Mouse (Mus musculus) heart, postnatal 14 days (tissue): ENCODE measurements around the gene Spint5. TPM values are rescaled to one million over a fixed set of nuclear protein-coding genes. Genes with fewer than 3 reads are reported as not detected.
A peak's percentile ranks its signal among the peaks of the same experiment; 100 is the strongest.

Source experiments
- DNase-seq, 2 experiments: peaks; one replicate each; pipeline ENCODE4 v3.0.0; 2021 to 2022
- intact Hi-C: fragments of 180-260 bp; cut with DNase I; formaldehyde crosslinking; loops from one replicate; pipeline ENCODE4 v1.15.1; 2025
- total RNA-seq, 2 experiments: library from RNA; stranded (reverse); gene quantifications; 2 replicates each; pipeline ENCODE4 v1.2.3; 2021

Gene Spint5
- total RNA-seq, 2 experiments from 2014 or later, result not detected

DNA sequence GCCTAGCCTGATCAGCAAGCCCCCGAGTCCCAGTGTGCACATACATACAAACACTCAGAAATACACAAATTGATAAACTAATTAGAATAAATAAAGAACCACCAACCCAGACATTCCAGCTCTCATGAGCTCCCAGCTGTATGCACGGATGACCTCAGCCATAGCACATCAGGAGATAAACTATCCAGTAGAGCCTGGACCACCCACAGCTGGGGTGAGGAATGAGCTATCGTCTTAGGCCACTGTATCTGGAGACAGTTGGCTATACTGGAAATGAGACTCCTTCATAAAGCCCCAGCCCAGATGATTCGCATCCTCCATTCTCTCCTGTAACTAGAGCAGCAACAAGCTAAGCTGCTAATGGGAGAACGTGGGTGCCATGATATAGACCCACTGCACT is 19.7 kb downstream of the Spint5 start:
- intact Hi-C loops, result no loop called here
- no peak for DNase-seq

DNA sequence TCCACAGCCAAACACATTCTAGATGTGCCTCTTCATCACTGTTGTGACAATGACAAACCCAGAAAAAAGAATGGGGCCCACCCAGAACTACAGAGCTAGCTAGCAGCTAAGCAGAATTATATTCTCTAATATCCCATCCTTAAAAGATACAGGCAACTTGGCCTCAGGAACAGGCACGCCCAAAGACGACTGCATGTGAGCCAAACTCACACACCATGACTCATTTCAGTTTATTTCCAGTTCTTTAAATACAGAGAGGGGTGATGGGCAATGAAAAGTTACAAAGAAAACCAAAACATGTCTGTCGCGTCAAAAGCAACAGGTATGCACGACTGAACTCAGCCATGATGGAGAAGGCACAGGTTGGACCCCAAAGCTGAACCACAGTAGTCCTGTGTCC is 20.3 kb downstream of the Spint5 start:
- intact Hi-C loops, result no loop called here
- no peak for DNase-seq

DNA sequence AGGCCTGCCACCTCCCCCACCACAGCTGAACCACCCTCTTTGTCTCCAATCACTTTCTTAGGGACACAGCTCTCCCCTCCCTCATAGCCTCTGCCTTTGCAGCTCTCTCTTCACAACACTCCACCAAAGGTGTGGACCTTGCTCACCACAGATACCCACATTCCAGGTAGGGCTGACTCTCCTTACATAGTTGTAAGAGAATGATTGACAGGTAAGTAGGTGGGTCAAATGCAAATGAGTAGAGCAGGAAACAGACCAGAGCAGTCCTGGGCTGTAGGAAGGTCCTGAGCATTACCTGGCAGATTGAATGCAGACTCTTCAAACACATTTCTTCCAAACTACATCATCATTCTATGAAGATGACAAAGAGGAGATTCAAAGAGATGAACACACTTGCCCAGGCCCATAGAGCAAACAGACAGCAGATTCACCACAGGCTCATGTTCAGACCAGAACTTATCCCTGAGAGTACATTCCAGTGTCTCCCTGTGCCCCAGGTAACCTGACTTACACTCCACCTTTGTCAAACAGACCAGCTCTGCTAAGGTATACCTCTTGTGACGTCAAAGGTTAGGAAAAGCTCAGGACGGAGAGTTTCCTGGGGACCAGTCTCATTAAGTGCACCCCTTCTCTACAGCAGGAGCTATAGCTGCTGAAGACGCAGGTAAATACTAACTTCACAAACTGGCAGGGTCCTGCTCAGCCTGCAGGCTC is 22.4 kb downstream of the Spint5 start:
- no peak for DNase-seq
- intact Hi-C loops, result no loop called here

DNA sequence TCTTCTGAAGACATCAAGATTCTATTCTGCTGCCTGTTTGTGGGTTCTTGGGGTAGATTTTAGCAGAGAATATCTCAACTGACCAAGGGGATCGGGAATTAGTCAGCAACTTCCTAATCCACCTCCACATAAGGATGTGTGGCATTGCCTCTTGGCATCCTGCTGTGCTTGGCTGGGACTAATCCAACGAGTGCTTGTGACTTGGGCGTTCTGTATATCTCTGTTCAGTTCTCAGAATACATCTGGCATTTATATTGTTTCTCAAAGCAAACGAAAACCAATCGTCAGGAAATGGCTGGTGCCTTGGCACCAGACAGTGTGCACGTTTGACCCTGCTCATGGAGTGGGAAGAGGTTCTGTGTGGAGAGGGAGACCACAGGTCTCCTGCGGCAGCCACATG is 24.8 kb downstream of the Spint5 start:
- intact Hi-C loops, result no loop called here
- DNase-seq, result no peak

DNA sequence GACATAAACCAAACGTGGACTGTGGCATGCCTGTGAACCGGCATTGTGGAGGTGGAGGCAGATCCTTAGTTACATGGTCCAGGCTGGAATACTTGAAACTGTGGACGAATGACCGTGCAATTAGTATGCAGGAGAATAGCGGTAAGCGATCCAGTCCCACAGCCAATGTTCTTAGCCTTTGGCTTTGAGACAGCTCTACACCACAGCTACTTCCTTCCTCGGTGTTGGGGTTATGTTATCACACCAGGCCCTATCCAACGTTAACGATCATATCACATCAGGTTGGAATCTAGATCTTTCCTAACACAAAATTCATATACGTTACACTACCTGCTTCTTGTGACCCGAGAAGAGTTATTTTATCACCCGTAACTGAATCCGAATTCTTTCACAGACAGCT is 29.9 kb downstream of the Spint5 start:
- intact Hi-C loops, result loop anchor here (5.0 kb wide), 1 partner anchor 42 kb away; the partner anchor contains the start of gene Snx21
- DNase-seq, result no peak

DNA sequence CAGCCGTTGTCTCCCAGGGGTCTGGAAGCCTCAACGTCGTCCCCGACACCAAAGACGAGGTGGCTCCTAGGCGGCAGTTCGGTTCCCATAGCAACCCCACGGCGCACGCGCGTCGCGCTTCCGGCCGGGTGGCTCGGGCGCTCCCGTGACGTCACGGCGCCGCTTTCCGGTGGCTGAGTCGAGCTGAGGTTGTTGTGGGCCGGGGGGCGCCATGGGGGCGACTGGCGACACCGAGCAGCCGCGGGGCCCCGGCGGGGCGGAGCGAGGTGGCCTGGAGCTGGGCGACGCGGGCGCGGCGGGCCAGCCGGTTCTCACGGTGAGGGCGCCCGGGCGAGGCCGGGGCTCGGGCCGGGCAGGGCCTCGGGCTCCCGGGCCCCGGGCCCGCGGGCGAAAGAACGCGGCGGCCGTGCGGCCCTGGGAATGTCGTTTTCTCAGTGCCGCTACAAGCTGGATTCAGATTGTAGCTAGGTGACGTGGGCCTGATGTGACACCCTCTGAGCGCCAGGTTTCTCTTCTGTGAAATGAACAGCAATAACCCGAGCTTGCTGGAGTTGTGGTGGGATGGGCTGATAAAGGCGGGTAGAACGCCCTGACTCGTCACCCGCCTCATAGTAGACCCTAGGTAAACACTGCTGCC is 30.9 kb downstream of the Spint5 start, which contains the start of the genes Wfdc3 and Dnttip1:
Wfdc3 (minus strand) TSS at position 89 of the 637 bp plus-strand sequence.
Dnttip1 (plus strand) TSS at position 141 of the 637 bp plus-strand sequence.
- intact Hi-C loops, result loop anchor here (5.0 kb wide), 1 partner anchor 41 kb away; the partner anchor contains the start of gene Snx21
- DNase-seq, result peak; percentile 96 to 97

DNA sequence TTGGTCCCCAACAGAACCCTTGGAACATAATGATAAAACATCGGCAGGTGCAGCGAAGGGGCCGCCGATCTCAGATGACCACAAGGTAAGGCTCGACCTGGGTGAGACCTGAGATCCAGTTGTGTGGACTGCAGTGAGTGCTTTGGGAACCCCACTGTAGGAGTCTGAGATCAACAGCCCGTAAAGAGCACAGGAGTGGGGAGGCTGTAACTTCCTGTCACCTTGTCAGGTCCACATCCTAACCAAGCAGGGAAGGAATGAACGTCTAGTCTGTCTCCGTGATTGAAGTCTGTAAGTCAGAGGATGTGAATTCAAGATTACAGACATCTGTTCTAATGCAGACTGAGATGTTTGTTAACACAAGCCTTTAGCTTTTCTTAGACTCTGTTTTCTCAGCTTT is 31.6 kb downstream of the Spint5 start:
- intact Hi-C loops, result loop anchor here (5.0 kb wide), 1 partner anchor 41 kb away; the partner anchor contains the start of gene Snx21
- no peak for DNase-seq

DNA sequence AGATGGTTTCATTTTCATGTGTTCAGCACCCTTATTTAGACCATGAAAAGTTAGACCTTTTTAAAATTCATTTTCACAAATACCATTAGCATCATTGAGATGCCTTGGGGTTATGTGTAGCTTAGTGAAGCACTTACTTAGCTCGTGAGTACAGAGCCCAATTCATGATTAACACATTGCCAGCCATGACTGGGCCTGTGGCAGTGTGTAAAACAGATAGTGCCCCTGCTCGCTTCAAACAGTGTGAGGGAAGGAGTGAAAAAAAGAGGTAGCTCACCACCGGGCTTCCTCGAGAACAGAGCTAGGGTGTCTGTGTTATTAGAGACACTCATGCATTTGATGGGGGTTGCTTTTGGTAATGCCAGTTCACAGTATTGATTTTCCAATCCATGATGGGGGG is 33.1 kb downstream of the Spint5 start:
- DNase-seq, result no peak
- intact Hi-C loops, result loop anchor here (5.0 kb wide), 1 partner anchor 39 kb away; the partner anchor contains the start of gene Snx21

DNA sequence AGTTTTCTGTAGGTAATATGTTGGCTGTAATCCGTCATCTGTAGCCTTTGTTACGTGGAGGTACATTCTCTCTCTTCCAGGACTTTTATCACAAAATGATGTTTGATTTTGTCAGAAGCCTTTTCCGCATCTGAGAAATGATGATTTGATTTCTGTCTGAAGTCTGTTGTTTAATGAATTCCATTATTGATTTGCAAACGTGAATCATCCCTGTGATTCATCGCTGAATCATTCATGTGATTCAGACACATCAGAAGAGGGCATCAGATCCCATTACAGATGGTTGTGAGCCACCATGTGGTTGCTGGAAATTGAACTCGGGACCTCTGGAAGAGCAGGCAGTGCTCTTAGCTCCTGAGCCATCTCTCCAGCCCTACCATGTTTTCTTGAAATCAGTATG is 33.9 kb downstream of the Spint5 start:
- intact Hi-C loops, result loop anchor here (5.0 kb wide), 1 partner anchor 38 kb away; the partner anchor contains the start of gene Snx21
- no peak for DNase-seq

DNA sequence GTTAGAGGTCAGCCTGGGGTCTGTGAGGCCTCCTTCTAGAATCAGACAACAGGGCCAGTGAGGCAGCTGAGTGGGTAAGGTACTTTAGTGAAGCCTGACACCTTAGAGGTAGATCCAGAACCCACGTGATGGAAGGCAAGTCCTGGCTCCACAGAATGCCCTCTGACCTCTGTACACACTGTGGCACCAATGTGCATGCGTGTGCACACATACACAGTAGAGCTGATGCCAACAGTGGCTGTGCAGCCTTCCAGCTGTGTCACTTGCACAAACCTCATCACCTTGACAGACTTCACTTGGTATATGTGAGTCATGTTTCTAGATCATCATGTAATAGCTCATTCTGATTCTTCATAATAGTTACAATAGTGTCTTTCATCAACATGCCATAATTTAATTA is 37.3 kb downstream of the Spint5 start:
- DNase-seq, result no peak
- intact Hi-C loops, result no loop called here

DNA sequence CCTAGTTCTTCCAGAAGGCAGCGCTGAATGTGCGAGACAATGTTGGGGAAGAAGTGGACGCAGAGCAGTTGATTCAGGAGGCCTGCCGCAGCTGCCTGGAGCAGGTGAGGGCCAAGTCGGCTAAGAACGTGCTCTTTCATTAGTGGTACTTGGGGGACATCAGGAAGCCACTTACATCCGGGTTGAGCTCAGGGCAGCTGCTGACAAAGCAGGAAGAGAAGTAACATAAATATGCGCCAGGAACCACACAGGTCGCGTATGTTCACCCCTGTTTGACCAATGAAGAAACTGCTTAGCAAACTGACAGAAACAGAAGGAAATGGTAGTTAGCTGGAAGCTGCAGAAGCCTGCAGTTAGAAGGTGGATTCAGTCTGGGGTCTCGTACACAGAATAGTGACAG is 39.0 kb downstream of the Spint5 start:
- intact Hi-C loops, result no loop called here
- DNase-seq, result no peak

DNA sequence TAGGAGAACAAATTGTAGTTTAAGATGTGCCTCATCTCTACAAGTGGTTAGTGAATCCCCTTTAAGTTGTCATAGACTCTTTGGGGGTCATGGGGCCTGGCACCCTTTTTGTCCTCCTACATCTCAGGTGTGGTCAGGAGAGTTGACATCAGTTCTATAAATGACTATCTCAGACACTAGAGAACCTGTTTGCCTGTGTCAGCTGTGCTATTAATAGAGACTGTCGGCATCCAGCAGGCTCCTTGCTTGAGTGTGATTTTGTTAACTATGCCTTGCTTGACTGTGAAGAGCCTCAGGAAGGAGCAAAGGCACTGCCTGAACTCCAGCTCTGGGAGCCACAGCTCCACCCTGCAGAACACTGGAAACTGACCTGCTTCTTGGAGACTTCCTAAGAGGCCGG is 39.7 kb downstream of the Spint5 start:
- intact Hi-C loops, result no loop called here
- DNase-seq, result no peak

DNA sequence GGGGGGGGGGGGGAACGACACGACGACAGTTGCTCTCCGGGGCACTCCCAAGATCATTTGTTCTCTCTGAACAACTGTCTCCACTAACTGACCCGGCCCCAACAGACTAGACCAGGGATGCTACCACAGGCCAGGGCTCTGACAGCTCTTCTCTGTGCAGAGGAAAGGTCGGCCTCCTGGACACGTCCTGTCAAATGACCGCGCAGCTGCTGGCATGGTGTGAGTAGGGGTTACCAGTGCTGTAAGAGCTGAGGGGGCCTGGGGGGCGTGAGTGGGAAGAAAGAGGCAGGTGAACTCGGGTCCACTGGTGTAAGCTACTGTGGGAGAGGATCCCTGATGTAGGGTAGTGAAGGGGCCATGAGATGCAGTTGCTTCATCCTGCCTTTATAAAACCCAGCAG is 42.7 kb downstream of the Spint5 start:
- intact Hi-C loops, result no loop called here
- no peak for DNase-seq

DNA sequence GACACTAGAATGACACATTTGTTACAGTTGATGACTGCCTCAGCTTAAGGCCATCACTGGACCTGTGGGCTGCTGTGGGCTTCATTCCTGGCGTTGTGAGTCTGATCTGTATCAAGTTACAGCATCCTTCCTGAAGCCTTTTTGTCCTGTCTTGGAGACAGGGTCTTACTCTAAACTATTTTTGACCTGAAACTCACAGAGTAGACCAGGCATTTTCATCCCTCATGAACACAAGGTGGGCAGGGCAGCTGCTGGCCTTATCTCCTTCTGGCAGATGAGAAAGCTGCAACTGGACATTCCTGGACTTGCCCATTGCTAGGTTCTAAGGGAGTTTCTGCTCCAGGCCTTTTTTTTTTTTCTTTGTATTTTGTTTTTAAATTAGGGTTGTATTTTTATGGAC is 43.6 kb downstream of the Spint5 start:
- DNase-seq, result no peak
- intact Hi-C loops, result no loop called here

DNA sequence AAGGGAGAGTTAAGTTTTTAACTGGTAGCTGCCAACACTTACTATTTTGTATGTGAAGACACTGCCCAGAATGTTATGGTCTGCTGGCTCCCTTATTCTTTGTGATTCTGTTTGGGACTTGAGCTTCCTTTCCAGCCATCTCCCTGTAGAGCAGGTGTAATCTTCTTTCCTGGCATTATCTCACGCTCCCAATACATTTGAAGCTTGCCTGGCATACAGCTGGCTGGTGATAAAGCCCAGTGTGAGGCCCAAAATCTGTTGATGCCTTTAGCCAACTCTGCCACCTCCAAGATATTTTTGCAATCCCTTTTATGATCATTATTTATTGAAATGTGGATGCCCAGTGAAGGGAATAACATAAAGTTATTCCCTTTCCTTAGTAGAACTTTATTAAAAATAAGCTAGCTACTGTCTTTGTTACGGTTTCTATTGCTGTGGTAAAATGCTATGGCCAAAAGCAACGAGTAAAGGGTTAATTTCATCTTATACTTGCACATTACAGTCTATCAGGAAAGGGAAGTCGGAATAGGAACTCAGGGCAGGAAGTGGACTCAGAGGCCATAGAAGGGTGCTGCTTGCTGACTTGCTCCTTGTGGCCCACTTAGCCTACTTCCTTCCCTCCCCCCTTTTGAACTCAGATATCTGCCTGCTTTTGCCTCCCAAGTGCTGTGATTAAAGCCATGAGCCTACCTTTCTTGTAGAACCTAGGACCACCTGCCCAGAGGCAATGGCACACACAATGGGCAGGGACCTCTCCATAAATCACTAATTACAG is 45.1 kb downstream of the Spint5 start:
- DNase-seq, result no peak
- intact Hi-C loops, result no loop called here

DNA sequence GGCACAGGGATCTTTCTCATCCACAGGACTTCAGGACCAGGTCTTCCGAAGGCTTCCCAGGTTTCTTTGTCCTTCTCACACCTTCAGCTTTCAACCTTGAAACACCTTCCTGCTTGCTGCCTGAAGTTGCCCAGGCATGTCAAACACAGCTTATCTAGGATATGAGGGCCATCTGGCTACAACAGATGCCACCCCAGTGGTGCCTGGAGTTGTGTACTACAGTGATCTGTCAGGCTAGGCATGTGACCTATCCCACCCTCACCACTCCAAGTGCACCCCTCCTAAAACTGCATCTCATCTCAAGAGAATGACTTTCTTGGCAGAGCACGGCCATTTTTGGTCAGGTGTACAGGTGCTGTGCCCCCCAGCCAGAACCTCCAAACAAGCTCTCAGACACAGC is 46.4 kb downstream of the Spint5 start:
- intact Hi-C loops, result no loop called here
- no peak for DNase-seq

DNA sequence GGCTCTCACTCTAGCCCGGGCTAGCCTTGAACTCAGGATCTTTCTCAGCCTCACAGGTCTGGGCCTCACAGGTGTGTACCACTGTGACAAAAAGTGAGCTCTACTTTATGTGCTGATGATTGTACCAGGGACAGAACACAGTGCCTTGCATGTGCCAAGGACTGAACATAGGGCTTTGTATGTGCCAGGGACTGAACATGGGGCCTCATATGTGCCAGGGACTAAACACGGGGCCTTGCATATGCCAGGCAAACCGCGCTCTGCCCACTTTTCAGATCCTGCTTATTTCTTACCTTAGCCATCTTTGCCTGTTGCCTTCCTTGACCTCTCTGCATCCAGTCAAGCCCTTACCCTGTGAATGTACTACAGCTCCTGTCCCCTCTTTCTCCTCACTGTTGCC is 46.9 kb downstream of the Spint5 start:
- intact Hi-C loops, result no loop called here
- DNase-seq, result no peak

DNA sequence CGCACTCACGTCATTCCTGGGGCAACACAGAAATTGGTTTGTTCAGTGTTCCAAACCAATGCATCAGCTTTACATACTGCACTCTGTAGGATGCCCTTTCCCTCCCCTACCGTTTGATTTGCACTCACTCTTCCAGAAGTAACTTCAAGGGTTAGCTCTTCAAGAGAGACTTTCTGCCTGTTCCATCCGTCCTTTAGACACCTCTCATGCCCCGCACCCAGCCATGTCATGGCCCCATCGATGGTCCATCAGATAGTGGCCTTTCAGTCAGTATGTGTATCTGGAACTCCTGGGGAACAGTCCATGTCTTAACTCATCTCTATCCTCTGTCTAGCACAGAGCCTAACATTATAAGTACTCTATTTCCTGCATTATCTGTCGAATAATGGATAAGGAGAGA is 47.5 kb downstream of the Spint5 start:
- DNase-seq, result no peak
- intact Hi-C loops, result no loop called here

DNA sequence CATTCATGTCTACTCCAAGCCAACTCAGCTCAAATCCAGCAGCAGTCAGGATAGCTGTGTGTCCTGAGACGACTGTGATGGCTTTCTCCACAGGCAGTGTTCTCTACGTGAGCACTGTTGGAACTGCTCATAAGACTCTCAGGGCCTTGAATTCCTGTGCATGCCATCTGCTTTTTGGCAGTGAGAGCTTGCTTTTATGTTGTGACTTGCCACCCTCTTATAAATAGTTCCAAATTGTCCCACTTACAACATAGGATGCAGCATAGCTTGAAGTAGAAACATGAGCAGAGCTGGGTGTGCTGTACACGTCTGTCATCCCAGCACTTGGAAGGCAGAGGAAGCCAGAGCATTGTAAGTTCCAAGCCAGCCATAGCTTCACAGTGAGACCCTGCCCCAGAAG is 50.7 kb downstream of the Spint5 start:
- intact Hi-C loops, result no loop called here
- DNase-seq, result no peak
